Mouse (Mus musculus) megakaryocyte, embryonic 14.5 days (primary cell): ENCODE measurements around the gene Lgr6. TPM values are rescaled to one million over a fixed set of nuclear protein-coding genes. Genes with fewer than 3 reads are reported as not detected.

ENCODE experiments used
- H3K27me3 ChIP-seq: replicated peaks from 2 replicates; pipeline ENCODE3; 2012; ENCODE audit warnings: inconsistent platforms
- H3K36me3 ChIP-seq: replicated peaks from 2 replicates; pipeline ENCODE3; 2012; ENCODE audit warnings: low read length, inconsistent platforms, mixed read lengths
- H3K4me1 ChIP-seq: 2 replicates; pipeline ENCODE4 v1.6.1; 2012; ENCODE audit warnings: inconsistent platforms
- H3K4me3 ChIP-seq: replicated peaks from 2 replicates; pipeline ENCODE3; 2012; ENCODE audit warnings: moderate library complexity, mild to moderate bottlenecking, inconsistent platforms
- H3K9me3 ChIP-seq: 2 replicates; pipeline ENCODE4 v1.6.1; 2012; ENCODE audit warnings: inconsistent platforms
- FLI1 ChIP-seq: IDR thresholded peaks from 2 replicates; pipeline ENCODE4 v1.6.1; 2012; ENCODE audit warnings: low read length, inconsistent platforms, mixed read lengths
- GATA1 ChIP-seq: IDR thresholded peaks from 3 replicates; pipeline ENCODE4 v1.6.1; 2012; ENCODE audit warnings: mixed read lengths, low read length, inconsistent platforms, borderline replicate concordance
- polyA plus RNA-seq: library from polyadenylated mRNA; stranded (reverse); fragments of >175 nt; gene quantifications from 2 replicates; pipeline ENCODE4 v1.2.3, GENCODE M21; 2012; ENCODE audit warnings: low replicate concordance; ENCODE audit not compliant: insufficient read depth

Gene Lgr6
- polyA plus RNA-seq, 1 experiment = not detected

- Histone ChIP-seq H3K36me3 (peaks cover 71% of the 10 kb centered on the region), H3K9me3 (no peaks in the 10 kb centered on the region), H3K4me1 (peaks cover 36% of the 10 kb centered on the region), H3K4me3 (no peak overlapping the region), H3K27me3 (no peaks in the 10 kb centered on the region)
- TF ChIP-seq GATA1 = no peak
- no peak for TF ChIP-seq FLI1
Measured at GRCm38 (mm10) chr1:134949946-134950345, 155.1 kb downstream of the Lgr6 start.

GRCm38 (mm10) chr1:134947590-134947989 lies 157.5 kb downstream of the Lgr6 start:
- H3K4me3 ChIP-seq = no peak overlapping the region
- no peak for TF ChIP-seq GATA1
- no peak for TF ChIP-seq FLI1
- peaks cover 74% of the 10 kb centered on the region for H3K36me3 ChIP-seq
- H3K4me1 ChIP-seq = peaks cover 33% of the 10 kb centered on the region
- H3K9me3 ChIP-seq = no peaks in the 10 kb centered on the region
- H3K27me3 ChIP-seq = no peaks in the 10 kb centered on the region

- Histone ChIP-seq H3K4me3 (no peak overlapping the region), H3K36me3 (peaks cover 52% of the 10 kb centered on the region), H3K4me1 (peaks cover 50% of the 10 kb centered on the region), H3K27me3 (no peaks in the 10 kb centered on the region), H3K9me3 (no peaks in the 10 kb centered on the region)
- no peak for TF ChIP-seq FLI1
- no peak for TF ChIP-seq GATA1
Measured at GRCm38 (mm10) chr1:134942898-134943297, 162.2 kb downstream of the Lgr6 start.

GRCm38 (mm10) chr1:134940863-134941262 lies 164.2 kb downstream of the Lgr6 start:
- no peaks in the 10 kb centered on the region for H3K9me3 ChIP-seq
- H3K4me1 ChIP-seq = peaks cover 55% of the 10 kb centered on the region
- peaks cover 37% of the 10 kb centered on the region for H3K36me3 ChIP-seq
- no peaks in the 10 kb centered on the region for H3K27me3 ChIP-seq
- TF ChIP-seq GATA1 = no peak
- no peak for TF ChIP-seq FLI1
- H3K4me3 ChIP-seq = peak overlapping the region; percentile 46

GRCm38 (mm10) chr1:134938233-134938632 lies 166.8 kb downstream of the Lgr6 start:
- Histone ChIP-seq H3K4me1 (peaks cover 76% of the 10 kb centered on the region), H3K36me3 (peaks cover 28% of the 10 kb centered on the region), H3K27me3 (no peaks in the 10 kb centered on the region), H3K9me3 (no peaks in the 10 kb centered on the region), H3K4me3 (no peak overlapping the region)
- TF ChIP-seq GATA1 (no peak), FLI1 (no peak)

- H3K27me3 ChIP-seq = no peaks in the 10 kb centered on the region
- peaks cover 78% of the 10 kb centered on the region for H3K4me1 ChIP-seq
- H3K36me3 ChIP-seq = peaks cover 35% of the 10 kb centered on the region
- no peaks in the 10 kb centered on the region for H3K9me3 ChIP-seq
- TF ChIP-seq FLI1 = no peak
- no peak overlapping the region for H3K4me3 ChIP-seq
Measured at GRCm38 (mm10) chr1:134936335-134936734, 168.7 kb downstream of the Lgr6 start.

Other genes with a start within 250 kb of the Lgr6 start
- gene Ppp1r12b, start 149.3 kb downstream of the Lgr6 start, polyA plus RNA-seq = 0.60 TPM in 1 of 2 replicates, not detected in the other
- gene Ube2t, start 142.7 kb downstream of the Lgr6 start, polyA plus RNA-seq = 6.4 TPM in 1 of 2 replicates, not detected in the other
- 57.8 and 98.1 TPM in 2 replicates for gene Ptpn7, start 27.4 kb upstream of the Lgr6 start, polyA plus RNA-seq
- gene Arl8a, start 41.5 kb upstream of the Lgr6 start, polyA plus RNA-seq = 96.0 and 156 TPM in 2 replicates
- not detected in 2 replicates for gene Gpr37l1, start 62.4 kb upstream of the Lgr6 start, polyA plus RNA-seq
- not detected in 2 replicates for gene Elf3, start 153.3 kb upstream of the Lgr6 start, polyA plus RNA-seq
- 15.5 and 18.7 TPM in 2 replicates for gene Rnpep, start 178.8 kb upstream of the Lgr6 start, polyA plus RNA-seq
- gene Timm17a, start 208.5 kb upstream of the Lgr6 start, polyA plus RNA-seq = 2.2 and 5.0 TPM in 2 replicates
- not detected in 2 replicates for gene Lmod1, start 219.5 kb upstream of the Lgr6 start, polyA plus RNA-seq